Mouse (Mus musculus) ES-Bruce4 (cell line): ENCODE data around the gene Rtn4r.

Experiments used
- CTCF ChIP-seq: IDR thresholded peaks from one replicate; pipeline ENCODE4 v1.8.1; 2011; ENCODE audit warnings: low read depth, low read length
- EP300 ChIP-seq: IDR thresholded peaks from 2 replicates; pipeline ENCODE4 v1.6.1; 2011; ENCODE audit warnings: low read depth, low read length; ENCODE audit not compliant: insufficient read depth
- POLR2A ChIP-seq: IDR thresholded peaks from one replicate; pipeline ENCODE4 v1.8.1; 2011; ENCODE audit warnings: low read length; ENCODE audit not compliant: insufficient read depth

GRCm38 (mm10) chr16:18201620-18202019, 74.2 kb downstream of the Rtn4r start:
- TF ChIP-seq POLR2A (no peak), CTCF (no peak), EP300 (no peak)
